Mouse (Mus musculus) kidney, postnatal 25 days (tissue): Measurements from ENCODE around the gene Cfap221.

ENCODE experiments used
- DNase-seq, 2 experiments: peaks; one replicate each; pipeline ENCODE4 v3.0.0; 2021; ENCODE audit warnings: mixed read lengths in 2 of 2

The Cfap221 gene

GRCm38 (mm10) chr1:119899195-119900123 lies 97.6 kb downstream of the Cfap221 start:
- DNase-seq = peak; percentile 43 to 58

- DNase-seq = peak; percentile 70 to 71
Measured at GRCm38 (mm10) chr1:119894936-119895335, 102.1 kb downstream of the Cfap221 start.

GRCm38 (mm10) chr1:119893600-119893999 lies 103.4 kb downstream of the Cfap221 start:
- no peak for DNase-seq

GRCm38 (mm10) chr1:119892933-119893332 lies 104.1 kb downstream of the Cfap221 start:
- DNase-seq = peak in 1 of 2 experiments; percentile 12

GRCm38 (mm10) chr1:119891865-119892264 lies 105.2 kb downstream of the Cfap221 start:
- DNase-seq = no peak

GRCm38 (mm10) chr1:119891149-119891548 lies 105.9 kb downstream of the Cfap221 start:
- no peak for DNase-seq

GRCm38 (mm10) chr1:119889347-119889746 lies 107.7 kb downstream of the Cfap221 start:
- DNase-seq = peak in 1 of 2 experiments; percentile 17

GRCm38 (mm10) chr1:119886320-119886719 lies 110.7 kb downstream of the Cfap221 start:
- peak in 1 of 2 experiments; percentile 18 for DNase-seq

- DNase-seq = no peak
Measured at GRCm38 (mm10) chr1:119884272-119884671, 112.8 kb downstream of the Cfap221 start.

- no peak for DNase-seq
Measured at GRCm38 (mm10) chr1:119878909-119879308, 118.1 kb downstream of the Cfap221 start.

GRCm38 (mm10) chr1:119877469-119877868 lies 119.6 kb downstream of the Cfap221 start:
- peak in 1 of 2 experiments; percentile 19 for DNase-seq
